In genomic region chr4:101683086-101683485, GRCm38 (mm10) we compare ENCODE assay signal across 17 mouse cellular contexts. TPM values are rescaled to one million over a fixed set of nuclear protein-coding genes. Genes with fewer than 3 reads are reported as not detected.
"Had no signal": no experiment of that assay in that cellular context is flagged by ENCODE, and none has a peak within 500 bp of the region (broad histone marks: within the 10 kb centered on the region; RNA-seq: fewer than 3 reads in every experiment).

No protein-coding gene starts in this region.

- H3K27me3 ChIP-seq: kidney, embryonic 15.5 days; megakaryocyte, embryonic 14.5 days; midbrain, embryonic 15.5 days; neural tube, embryonic 12.5 days; stomach, embryonic 15.5 days had no signal

- H3K36me3 ChIP-seq: kidney, embryonic 15.5 days; limb, embryonic 10.5 days; midbrain, embryonic 15.5 days; neural tube, embryonic 12.5 days; stomach, embryonic 15.5 days had no signal

- DNase-seq: kidney, postnatal 14 days; lung, adult 2 months; lung, postnatal 14 days; right cerebral cortex, postnatal 14 days; thymus, postnatal 4 days had no signal

- H3K4me2 ChIP-seq: kidney, embryonic 15.5 days; midbrain, embryonic 11.5 days; midbrain, embryonic 15.5 days; neural tube, embryonic 12.5 days; stomach, embryonic 15.5 days had no signal

- H3K9me3 ChIP-seq: kidney, embryonic 15.5 days; limb, embryonic 10.5 days; megakaryocyte, embryonic 14.5 days; midbrain, embryonic 15.5 days; neural tube, embryonic 12.5 days; stomach, embryonic 15.5 days had no signal

- H3K27ac ChIP-seq: kidney, embryonic 15.5 days; left cerebral cortex, adult 2 months; limb, embryonic 10.5 days; liver, embryonic 14.5 days; macrophage; midbrain, embryonic 15.5 days; neural tube, embryonic 12.5 days; stomach, embryonic 15.5 days had no signal

- H3K4me1 ChIP-seq: kidney, embryonic 15.5 days; limb, embryonic 10.5 days; midbrain, embryonic 15.5 days; neural tube, embryonic 12.5 days; stomach, embryonic 15.5 days had no signal

- ATAC-seq: midbrain, embryonic 15.5 days had no signal

- H3K4me3 ChIP-seq: kidney, embryonic 15.5 days; left cerebral cortex, adult 2 months; limb, embryonic 10.5 days; megakaryocyte, embryonic 14.5 days; midbrain, embryonic 15.5 days; neural tube, embryonic 12.5 days; stomach, embryonic 15.5 days had no signal

- H3K9ac ChIP-seq: kidney, embryonic 15.5 days; liver, embryonic 14.5 days; midbrain, embryonic 15.5 days; neural tube, embryonic 12.5 days; stomach, embryonic 15.5 days had no signal

RNA-seq across cellular contexts. Expression of gene Lepr, which starts 34.1 kb away (rescaled TPM):
- total RNA-seq: monocyte, adult 5-6 weeks; neutrophil, adult 5-6 weeks had no signal
- polyA plus RNA-seq: macrophage had no signal
